Mouse (Mus musculus) layer of hippocampus, adult 8-10 months (tissue): ENCODE results near the gene AY358078. TPM values are rescaled to one million over a fixed set of nuclear protein-coding genes. Genes with fewer than 3 reads are reported as not detected.
"Not testable (repeated sequence)": the region's sequence is repeated elsewhere in the genome, so short reads cannot be mapped to it uniquely, and the experiment has no call there.

ENCODE experiments used
- DNase-seq, 2 experiments: peaks; one replicate each; pipeline ENCODE4 v3.0.0; 2022; ENCODE audit warnings: low spot score in 2 of 2
- total RNA-seq, 4 experiments: library from RNA; stranded (reverse); gene quantifications; 2 replicates each; pipeline ENCODE4 v1.2.4; 2022

Gene AY358078
- not detected for total RNA-seq

- DNase-seq, result no peak
Measured at GRCm38 (mm10) chr14:51799746-51800145, at the start of gene AY358078. Gene AY358078 (plus strand): TSS chr14:51800046.

- DNase-seq, result no peak
Measured at GRCm38 (mm10) chr14:51755944-51756343, 43.9 kb upstream of the AY358078 start.

- not testable (repeated sequence) for DNase-seq
Measured at GRCm38 (mm10) chr14:51771378-51771777, 28.5 kb upstream of the AY358078 start.

GRCm38 (mm10) chr14:51773490-51773889 is 26.4 kb upstream of the AY358078 start, which contains the start of gene Ang4:
Gene Ang4 (minus strand): TSS chr14:51773590.
- no peak for DNase-seq

- no peak for DNase-seq
Measured at GRCm38 (mm10) chr14:51777791-51778190, 22.1 kb upstream of the AY358078 start.

- no peak for DNase-seq
Measured at GRCm38 (mm10) chr14:51778865-51779481, 20.9 kb upstream of the AY358078 start.

- no peak for DNase-seq
Measured at GRCm38 (mm10) chr14:51786335-51786734, 13.5 kb upstream of the AY358078 start.

- DNase-seq, result no peak
Measured at GRCm38 (mm10) chr14:51787061-51787460, 12.8 kb upstream of the AY358078 start.

GRCm38 (mm10) chr14:51789196-51789595 is 10.7 kb upstream of the AY358078 start:
- DNase-seq, result no peak

- no peak for DNase-seq
Measured at GRCm38 (mm10) chr14:51794106-51794505, 5.7 kb upstream of the AY358078 start.

- no peak for DNase-seq
Measured at GRCm38 (mm10) chr14:51826625-51827024, 26.8 kb downstream of the AY358078 start.

GRCm38 (mm10) chr14:51827842-51828241 is 28.0 kb downstream of the AY358078 start:
- DNase-seq, result not testable (repeated sequence)

GRCm38 (mm10) chr14:51829188-51829587 is 29.3 kb downstream of the AY358078 start:
- DNase-seq, result no peak

- DNase-seq, result not testable (repeated sequence)
Measured at GRCm38 (mm10) chr14:51838480-51838879, 38.6 kb downstream of the AY358078 start.

GRCm38 (mm10) chr14:51842250-51842649 is 42.4 kb downstream of the AY358078 start:
- DNase-seq, result no peak

- no peak for DNase-seq
Measured at GRCm38 (mm10) chr14:51842781-51843180, 42.9 kb downstream of the AY358078 start.

- no peak for DNase-seq
Measured at GRCm38 (mm10) chr14:51843882-51844281, 44.0 kb downstream of the AY358078 start.

- no peak for DNase-seq
Measured at GRCm38 (mm10) chr14:51846566-51846965, 46.7 kb downstream of the AY358078 start.

- DNase-seq, result not testable (repeated sequence)
Measured at GRCm38 (mm10) chr14:51851006-51851405, 51.2 kb downstream of the AY358078 start.

GRCm38 (mm10) chr14:51853399-51853798 is 53.6 kb downstream of the AY358078 start, which contains the start of gene Ear6:
Gene Ear6 (plus strand): TSS chr14:51853699.
- no peak for DNase-seq

- DNase-seq, result not testable (repeated sequence)
Measured at GRCm38 (mm10) chr14:51855280-51855679, 55.4 kb downstream of the AY358078 start.

- not testable (repeated sequence) for DNase-seq
Measured at GRCm38 (mm10) chr14:51863603-51864002, 63.8 kb downstream of the AY358078 start.

- no peak for DNase-seq
Measured at GRCm38 (mm10) chr14:51870756-51871155, 70.9 kb downstream of the AY358078 start.
